Mouse (Mus musculus) C2C12 (cell line): ENCODE data around the gene Sdk1. TPM values are rescaled to one million over a fixed set of nuclear protein-coding genes. Genes with fewer than 3 reads are reported as not detected.

Source experiments
- H3K27me3 ChIP-seq: one replicate; pipeline ENCODE4 v1.6.1; 2011; ENCODE audit not compliant: control insufficient read depth, insufficient read depth, insufficient read length
- H3K36me3 ChIP-seq: one replicate; pipeline ENCODE4 v1.6.1; 2011; ENCODE audit not compliant: control insufficient read depth, insufficient read depth
- H3K4me3 ChIP-seq: one replicate; pipeline ENCODE4 v1.5.1; 2011; ENCODE audit warnings: mild to moderate bottlenecking, control low read depth; ENCODE audit not compliant: poor library complexity, insufficient read depth, severe bottlenecking
- H3K79me2 ChIP-seq: one replicate; pipeline ENCODE4 v1.6.1; 2011; ENCODE audit not compliant: control insufficient read depth, insufficient read depth
- H3K79me3 ChIP-seq: one replicate; pipeline ENCODE4 v1.6.1; 2011; ENCODE audit warnings: low read depth, control low read depth
- H3ac ChIP-seq: one replicate; pipeline ENCODE3; 2011; ENCODE audit warnings: low read depth; ENCODE audit not compliant: control insufficient read depth, insufficient read length
- CEBPB ChIP-seq: IDR thresholded peaks from one replicate; pipeline ENCODE4 v1.6.1; 2011; ENCODE audit warnings: low read depth, mild to moderate bottlenecking, control low read depth, moderate library complexity
- CTCF ChIP-seq: IDR thresholded peaks from one replicate; pipeline ENCODE4 v1.5.1; 2011; ENCODE audit not compliant: control insufficient read depth, insufficient read depth, insufficient read length
- FOSL1 ChIP-seq: IDR thresholded peaks from one replicate; pipeline ENCODE4 v1.8.0; 2011; ENCODE audit warnings: mild to moderate bottlenecking, low read length; ENCODE audit not compliant: poor library complexity, insufficient read depth, severe bottlenecking
- MAX ChIP-seq: IDR thresholded peaks from one replicate; pipeline ENCODE4 v1.6.1; 2011; ENCODE audit warnings: mild to moderate bottlenecking, control low read depth
- MYOD1 ChIP-seq: IDR thresholded peaks from one replicate; pipeline ENCODE4 v1.6.1; 2011; ENCODE audit warnings: low read depth; ENCODE audit not compliant: control insufficient read depth, insufficient read length
- MYOG ChIP-seq: IDR thresholded peaks from one replicate; pipeline ENCODE4 v1.6.1; 2011; ENCODE audit not compliant: control insufficient read depth, insufficient read length; ENCODE audit errors: extremely low read depth
- USF1 ChIP-seq: IDR thresholded peaks from one replicate; pipeline ENCODE4 v1.6.1; 2011; ENCODE audit warnings: low read depth, mild to moderate bottlenecking, control low read depth, moderate library complexity
- polyA plus RNA-seq: library from polyadenylated mRNA; unstranded; fragments of >200 nt; fragmentation: generic; extraction: Trizol; gene quantifications from one replicate; pipeline ENCODE4 v1.2.1, GENCODE M21; 2012; ENCODE audit warnings: missing spikeins

Gene Sdk1
- polyA plus RNA-seq, 1 experiment, result 0.61 TPM

DNA sequence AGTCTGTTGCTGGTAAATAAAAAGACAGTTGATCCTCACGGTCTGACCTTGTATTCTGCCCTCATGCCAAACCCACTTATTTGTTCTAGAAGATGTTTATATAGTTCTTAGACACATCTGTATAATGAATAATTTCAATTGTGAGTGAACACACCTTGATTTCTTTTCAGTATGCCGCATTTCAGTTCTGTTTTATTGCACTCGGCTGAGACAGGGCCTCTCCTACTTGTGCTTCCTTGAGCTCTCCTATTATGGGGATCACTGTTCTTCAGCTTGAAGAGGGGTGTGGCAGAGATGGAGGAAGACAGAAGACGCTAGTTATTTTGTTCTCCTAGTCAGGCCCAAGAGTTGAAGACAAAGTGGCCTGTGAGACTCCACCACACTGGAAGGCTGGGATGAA lies 603.4 kb downstream of the Sdk1 start:
- H3K79me2 ChIP-seq, result no peaks in the 10 kb centered on the region

GRCm38 (mm10) chr5:141847686-141848085 lies 606.4 kb downstream of the Sdk1 start:
- no peak for TF ChIP-seq MAX
- TF ChIP-seq MYOD1, result peak; percentile 73
- no peak overlapping the region for H3K4me3 ChIP-seq
- no peaks in the 10 kb centered on the region for H3K79me2 ChIP-seq
- no peaks in the 10 kb centered on the region for H3K79me3 ChIP-seq
- no peaks in the 10 kb centered on the region for H3K36me3 ChIP-seq
- no peaks in the 10 kb centered on the region for H3K27me3 ChIP-seq
- no peak overlapping the region for H3ac ChIP-seq

More for the DNA sequence above, 603.4 kb downstream of the Sdk1 start:
- Histone ChIP-seq H3K36me3 (no peaks in the 10 kb centered on the region), H3ac (no peak overlapping the region), H3K27me3 (no peaks in the 10 kb centered on the region), H3K4me3 (no peak overlapping the region), H3K79me3 (no peaks in the 10 kb centered on the region)
- TF ChIP-seq USF1 (no peak), MYOD1 (no peak), CEBPB (no peak), MAX (no peak)

GRCm38 (mm10) chr5:141852175-141852574 lies 610.9 kb downstream of the Sdk1 start:
- no peaks in the 10 kb centered on the region for H3K79me2 ChIP-seq
- no peaks in the 10 kb centered on the region for H3K27me3 ChIP-seq
- H3K36me3 ChIP-seq, result no peaks in the 10 kb centered on the region
- no peaks in the 10 kb centered on the region for H3K79me3 ChIP-seq
- H3K4me3 ChIP-seq, result no peak overlapping the region
- no peak for TF ChIP-seq MAX
- TF ChIP-seq USF1, result no peak
- TF ChIP-seq MYOD1, result no peak
- no peak for TF ChIP-seq CTCF
- no peak for TF ChIP-seq CEBPB
- TF ChIP-seq FOSL1, result no peak
- TF ChIP-seq MYOG, result no peak
- no peak overlapping the region for H3ac ChIP-seq

- Histone ChIP-seq H3K27me3 (no peaks in the 10 kb centered on the region), H3ac (no peak overlapping the region), H3K4me3 (no peak overlapping the region), H3K79me2 (no peaks in the 10 kb centered on the region), H3K79me3 (no peaks in the 10 kb centered on the region), H3K36me3 (no peaks in the 10 kb centered on the region)
- TF ChIP-seq CEBPB, result no peak
- TF ChIP-seq USF1, result no peak
- TF ChIP-seq MYOD1, result no peak
- no peak for TF ChIP-seq MYOG
Observed at GRCm38 (mm10) chr5:141856447-141856846, 615.2 kb downstream of the Sdk1 start.

DNA sequence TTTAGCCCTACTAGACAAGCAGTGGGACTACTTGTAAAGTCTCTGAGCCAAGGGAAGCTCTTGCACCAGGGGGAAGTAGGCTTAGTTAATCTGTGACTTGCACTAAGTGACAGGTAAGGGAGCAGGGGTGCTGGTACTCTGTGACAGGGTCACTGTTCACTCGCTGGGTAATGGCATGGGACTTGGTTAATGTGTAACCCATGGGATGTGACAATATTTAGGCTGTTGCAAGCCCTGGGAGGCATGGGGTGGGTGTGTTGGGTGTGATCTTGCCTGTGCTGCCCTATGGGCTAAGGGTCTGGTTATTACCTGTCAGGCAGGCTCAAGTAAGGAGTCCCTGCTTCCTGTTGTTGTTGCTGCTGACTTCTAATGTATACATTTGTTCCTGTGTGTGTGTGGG lies 616.5 kb downstream of the Sdk1 start:
- Histone ChIP-seq H3K36me3 (no peaks in the 10 kb centered on the region), H3K27me3 (no peaks in the 10 kb centered on the region), H3K79me2 (no peaks in the 10 kb centered on the region), H3K4me3 (no peak overlapping the region), H3ac (no peak overlapping the region), H3K79me3 (no peaks in the 10 kb centered on the region)
- TF ChIP-seq USF1 (no peak), MYOG (no peak), MYOD1 (no peak), CTCF (no peak), CEBPB (no peak), MAX (no peak), FOSL1 (no peak)

- Histone ChIP-seq H3K79me3 (no peaks in the 10 kb centered on the region), H3ac (no peak overlapping the region), H3K79me2 (no peaks in the 10 kb centered on the region), H3K4me3 (no peak overlapping the region), H3K36me3 (no peaks in the 10 kb centered on the region), H3K27me3 (no peaks in the 10 kb centered on the region)
- TF ChIP-seq FOSL1 (no peak), MYOG (no peak)
Observed at GRCm38 (mm10) chr5:141858406-141859160, 617.3 kb downstream of the Sdk1 start.
